Mouse (Mus musculus): ENCODE measurements around the gene Terf2.

DNA sequence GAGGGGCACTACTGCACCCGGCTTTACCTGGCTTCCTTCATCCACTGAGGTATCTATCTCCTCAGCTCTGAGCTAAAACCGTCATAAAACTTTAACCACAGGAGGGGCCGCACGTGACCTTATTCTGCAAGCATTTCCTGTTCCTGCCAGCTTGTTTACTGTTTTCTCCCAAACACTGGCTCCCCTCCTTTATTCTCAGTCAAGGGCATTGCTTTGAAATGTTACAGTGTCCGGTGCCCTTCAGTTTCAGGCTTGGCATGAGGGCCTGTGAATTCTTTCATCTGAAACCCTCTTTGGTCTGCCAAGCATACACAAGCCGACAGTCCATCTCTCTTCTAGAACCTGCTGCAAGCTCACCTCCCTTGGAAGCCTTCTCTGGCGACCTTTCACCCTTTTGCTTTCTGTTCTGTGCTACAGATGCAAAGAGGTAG lies 22.5 kb upstream of the Terf2 start:
- TF ChIP-seq CTCF (IDR thresholded peaks at IDR 0.05; ENCODE audit: borderline replicate concordance, insufficient read depth, low read length) (no peak), POLR2A (IDR thresholded peaks at IDR 0.05; ENCODE audit: low read depth, low read length) (no peak)
